Comparison of ENCODE assay signal across 9 mouse cellular contexts in genomic region chr2:29707731-29708130, GRCm38 (mm10). TPM values are rescaled to one million over a fixed set of nuclear protein-coding genes. Genes with fewer than 3 reads are reported as not detected.
DNase-seq lines count a peak whose midpoint lies in the region; ATAC-seq and TF ChIP-seq lines count a peak whose summit lies in the region.
"Had no signal": no experiment of that assay in that cellular context is flagged by ENCODE, and none has a peak within 500 bp of the region (broad histone marks: within the 10 kb centered on the region; RNA-seq: fewer than 3 reads in every experiment).

No protein-coding gene starts in this region.

- no peak overlapping the region for H3K4me2 ChIP-seq in kidney, postnatal 0 days (ENCODE audit: low read length)
- no peak overlapping the region for H3K4me2 ChIP-seq in hindbrain, postnatal 0 days (ENCODE audit: low read depth, low read length)

- H3K4me1 ChIP-seq in kidney, postnatal 0 days (replicated peaks; ENCODE audit: insufficient read depth, low read length): no peaks in the 10 kb centered on the region
- no peaks in the 10 kb centered on the region for H3K4me1 ChIP-seq in hindbrain, postnatal 0 days (ENCODE audit: insufficient read depth, low read length)

- peaks cover 47% of the 10 kb centered on the region for H3K36me3 ChIP-seq in kidney, postnatal 0 days (ENCODE audit: insufficient read depth, low read length)
- H3K36me3 ChIP-seq in hindbrain, postnatal 0 days (ENCODE audit: insufficient read depth, low read length): peaks cover 50% of the 10 kb centered on the region

- no peak overlapping the region for H3K27ac ChIP-seq in kidney, postnatal 0 days
- peak overlapping the region; percentile 74; the same call in 1 of the 2 replicates for H3K27ac ChIP-seq in hindbrain, postnatal 0 days

- 85% methylated on average over 4 of the region's 4 CpGs for WGBS in kidney, postnatal 0 days
- 74% methylated on average over 4 of the region's 4 CpGs for WGBS in hindbrain, postnatal 0 days

- DNase-seq in kidney, postnatal 0 days (ENCODE audit: low spot score): peak; percentile 5
- DNase-seq in kidney, adult 11 months: no peak
- DNase-seq in B cell, adult 2 months: peak; percentile 20 to 22
- DNase-seq in R1 (ENCODE audit: low read depth, low spot score): peak; percentile 74
- peak; percentile 49 for DNase-seq in hindbrain, postnatal 0 days (ENCODE audit: low spot score)
- peak; percentile 76 for DNase-seq in thymus, postnatal 4 days
- no peak for DNase-seq in urinary bladder, postnatal 10 days (ENCODE audit: low spot score)
- DNase-seq in ovary, adult 18-20 months (ENCODE audit: low spot score): no peak

- peak; percentile 61 for TF ChIP-seq CTCF in kidney, postnatal 0 days (IDR thresholded peaks at IDR 0.05; ENCODE audit: low read depth)
- peak; percentile 58 for TF ChIP-seq CTCF in hindbrain, postnatal 0 days (IDR thresholded peaks at IDR 0.05; ENCODE audit: low read depth)

- no peaks in the 10 kb centered on the region for H3K27me3 ChIP-seq in kidney, postnatal 0 days (ENCODE audit: insufficient read depth, low read length)
- no peaks in the 10 kb centered on the region for H3K27me3 ChIP-seq in hindbrain, postnatal 0 days (ENCODE audit: insufficient read depth, low read length)

- no peak overlapping the region for H3K4me3 ChIP-seq in kidney, postnatal 0 days (replicated peaks; ENCODE audit: low read depth, low read length)
- H3K4me3 ChIP-seq in hindbrain, postnatal 0 days (ENCODE audit: low read length): no peak overlapping the region

- no peaks in the 10 kb centered on the region for H3K9me3 ChIP-seq in kidney, postnatal 0 days (replicated peaks; ENCODE audit: low read length)
- H3K9me3 ChIP-seq in hindbrain, postnatal 0 days (ENCODE audit: low read length): no peaks in the 10 kb centered on the region

- no peak overlapping the region for H3K9ac ChIP-seq in kidney, postnatal 0 days (ENCODE audit: low read depth, low read length)
- no peak overlapping the region for H3K9ac ChIP-seq in hindbrain, postnatal 0 days (replicated peaks; ENCODE audit: low read length)

- ATAC-seq in kidney, postnatal 0 days (replicated peaks; ENCODE audit: low FRiP score, low read depth): no peak
- peak; percentile 66; the same call in 1 of the 2 replicates for ATAC-seq in hindbrain, postnatal 0 days

RNA-seq across cellular contexts. Expression of gene Gm13420, which starts 43.8 kb away (rescaled TPM):
- polyA plus RNA-seq in kidney, postnatal 0 days (2015; fragmentation: Nextera tagmentation; extraction: Ambion mirVana): 3.8 and 4.5 TPM in 2 replicates
- 2.6 TPM in 1 of 2 replicates, not detected in the other for total RNA-seq in hindbrain, postnatal 0 days (2014; rRNA removed)
- polyA plus RNA-seq in hindbrain, postnatal 0 days (2015; fragmentation: Nextera tagmentation; extraction: Ambion mirVana): 0.33 and 0.56 TPM in 2 replicates

RNA-seq across cellular contexts. Expression of gene Gm13547, which starts 51.4 kb away (rescaled TPM):
- 0.41 TPM in 1 of 2 replicates, not detected in the other for polyA plus RNA-seq in kidney, postnatal 0 days (2015; fragmentation: Nextera tagmentation; extraction: Ambion mirVana)
- total RNA-seq in hindbrain, postnatal 0 days (2014; rRNA removed): not detected in 2 replicates
- 0.48 and 0.59 TPM in 2 replicates for polyA plus RNA-seq in hindbrain, postnatal 0 days (2015; fragmentation: Nextera tagmentation; extraction: Ambion mirVana)
- polyA plus RNA-seq: intestine, embryonic 14.5 days had no signal

Comparison
In these comparisons a context has a peak if more than half of its experiments do, and no peak if none do; other contexts are left out.
1. DNase-seq: peak in kidney, postnatal 0 days (single experiment), B cell, adult 2 months (2 of 2), R1 (single experiment), hindbrain, postnatal 0 days (single experiment) and thymus, postnatal 4 days (single experiment); none in kidney, adult 11 months (single experiment), urinary bladder, postnatal 10 days (single experiment) and ovary, adult 18-20 months (single experiment).